Mouse (Mus musculus): ENCODE measurements at regions not wholly inside any gene's neighbourhood (a gene's known extent, or its start where the extent isn't known, plus 50 kb on each side); places are given as distances from the start of the nearest gene placed in this dataset.

DNA sequence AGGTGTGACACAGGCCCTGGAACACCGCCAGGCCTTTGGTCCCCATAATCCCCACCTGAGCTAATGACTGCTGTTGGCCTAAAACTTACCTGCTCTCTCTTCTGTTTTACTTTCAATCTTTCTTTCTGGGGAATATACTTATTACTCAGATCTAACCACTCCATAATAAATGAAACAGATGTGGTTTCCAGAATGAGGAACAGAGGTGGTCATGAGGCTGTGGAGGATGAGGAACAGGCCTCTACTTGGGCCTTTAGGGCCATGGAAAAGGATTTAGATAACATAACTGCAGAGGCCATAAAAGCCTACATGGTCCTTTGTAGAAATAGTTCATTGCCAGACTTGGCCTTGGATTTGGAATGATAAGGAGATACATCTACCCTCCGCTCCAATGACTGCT, 74.1 kb downstream of the B3gnt5 start:
- no peak for DNase-seq (ENCODE audit: low read depth, low spot score)

DNA sequence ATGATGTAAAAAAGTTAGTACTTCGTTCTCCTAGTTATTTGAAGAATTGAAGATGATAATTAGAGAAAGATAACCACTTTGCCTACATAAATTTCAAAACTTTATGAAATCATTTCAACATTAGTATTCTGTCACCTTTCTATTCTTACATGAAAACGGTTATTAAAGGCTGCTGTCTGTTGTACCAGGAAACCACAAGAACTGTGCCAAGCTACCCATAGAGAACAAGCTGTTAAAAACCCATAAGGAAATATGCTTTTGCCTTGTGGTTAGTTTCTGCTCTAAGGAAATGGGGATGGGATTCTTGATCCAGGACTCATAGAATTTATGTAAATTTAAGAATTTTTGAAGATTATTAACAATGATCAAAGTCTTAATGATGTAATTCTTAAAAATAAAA, 74.7 kb downstream of the B3gnt5 start:
- no peak for DNase-seq (ENCODE audit: low read depth, low spot score)

DNA sequence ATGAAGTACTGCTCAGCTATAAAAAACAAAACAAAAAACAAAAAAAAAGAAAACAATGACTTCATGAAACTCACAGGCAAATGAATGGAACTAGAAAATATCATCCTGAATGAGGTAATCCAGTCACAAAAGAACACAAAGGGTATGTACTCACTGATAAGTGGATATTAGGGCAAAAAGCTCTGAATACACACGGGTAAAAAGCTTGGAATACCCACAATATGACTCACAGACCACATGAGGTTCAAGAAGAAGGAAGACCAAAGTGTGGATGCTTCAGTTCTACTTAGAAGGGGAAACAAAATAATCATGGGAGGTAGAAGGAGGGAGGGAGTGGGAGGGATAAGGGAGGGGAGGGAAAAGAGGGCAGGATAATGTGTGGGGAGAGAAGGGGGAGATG, 79.8 kb downstream of the B3gnt5 start:
- DNase-seq (ENCODE audit: low read depth, low spot score), result no peak

DNA sequence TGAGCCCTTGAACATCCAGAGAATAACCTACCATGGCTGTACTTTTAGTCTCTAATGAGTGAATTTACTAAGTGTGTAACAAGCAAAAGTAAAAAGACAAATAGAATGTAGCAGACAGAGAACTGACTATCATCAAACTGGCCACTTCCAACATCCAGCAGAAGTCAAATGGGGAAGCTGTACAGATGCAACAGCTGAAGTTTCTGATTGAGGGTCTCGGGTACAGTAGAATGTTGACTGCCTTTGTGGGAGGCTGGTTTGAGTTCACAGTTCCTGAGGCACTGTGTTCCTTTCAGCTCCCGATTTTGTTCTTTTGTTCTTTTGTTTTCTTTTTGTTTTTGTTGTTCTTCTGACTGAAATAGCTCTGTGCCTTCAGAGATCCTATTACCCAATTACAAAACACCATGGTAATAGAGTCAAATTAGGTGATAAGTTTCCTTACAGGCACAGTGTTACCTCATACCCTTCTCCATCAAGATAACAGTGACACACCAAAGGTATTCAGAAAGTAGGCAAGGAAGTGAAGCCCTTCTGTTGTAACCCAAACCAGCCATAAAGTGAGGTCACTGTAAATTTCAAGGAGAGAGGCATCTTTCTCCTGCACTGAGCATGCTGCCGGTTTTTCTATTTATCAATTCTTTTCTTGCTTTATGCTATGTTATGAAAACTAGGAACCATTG, 82.5 kb downstream of the B3gnt5 start:
- no peak for DNase-seq (ENCODE audit: low read depth, low spot score)

DNA sequence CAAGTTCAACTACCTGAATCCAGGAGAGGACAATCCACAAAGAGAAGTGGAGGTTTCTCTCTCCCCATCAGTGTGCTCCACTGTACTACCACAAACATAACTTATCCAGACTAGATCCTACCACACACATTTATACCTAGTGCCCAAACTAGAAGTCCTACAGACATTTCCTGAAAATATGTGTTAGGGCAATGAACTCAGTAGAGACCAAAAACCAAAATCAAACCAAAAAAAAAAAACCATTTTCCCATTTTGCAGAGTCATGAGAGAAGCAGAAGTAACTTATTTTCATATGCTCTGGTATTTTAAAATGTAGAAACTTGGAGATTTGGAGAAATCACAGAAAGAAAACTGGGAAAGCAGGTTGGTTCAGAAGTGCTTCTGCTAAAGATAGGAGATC, 83.7 kb downstream of the B3gnt5 start:
- no peak for DNase-seq (ENCODE audit: low read depth, low spot score)

DNA sequence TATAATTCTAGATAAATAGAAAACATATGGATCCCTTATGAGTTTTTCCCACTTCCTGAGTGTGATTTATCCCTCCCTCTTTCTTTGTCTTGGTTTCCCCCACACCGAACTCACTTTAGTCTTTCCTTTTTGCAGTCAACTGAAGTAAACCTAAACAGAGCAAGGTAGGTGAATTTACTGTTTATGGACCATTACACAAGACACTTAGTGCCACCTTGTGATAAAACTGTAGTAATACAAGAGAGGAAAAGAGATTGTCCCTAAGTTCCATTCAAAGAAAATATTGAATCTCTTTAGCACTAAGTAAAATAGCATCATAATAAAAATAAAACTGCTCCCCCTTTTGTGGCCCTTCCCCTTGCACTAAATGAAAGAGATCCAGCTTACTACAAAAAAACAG, 88.4 kb downstream of the B3gnt5 start:
- peak; percentile 36 for DNase-seq (ENCODE audit: low read depth, low spot score)

DNA sequence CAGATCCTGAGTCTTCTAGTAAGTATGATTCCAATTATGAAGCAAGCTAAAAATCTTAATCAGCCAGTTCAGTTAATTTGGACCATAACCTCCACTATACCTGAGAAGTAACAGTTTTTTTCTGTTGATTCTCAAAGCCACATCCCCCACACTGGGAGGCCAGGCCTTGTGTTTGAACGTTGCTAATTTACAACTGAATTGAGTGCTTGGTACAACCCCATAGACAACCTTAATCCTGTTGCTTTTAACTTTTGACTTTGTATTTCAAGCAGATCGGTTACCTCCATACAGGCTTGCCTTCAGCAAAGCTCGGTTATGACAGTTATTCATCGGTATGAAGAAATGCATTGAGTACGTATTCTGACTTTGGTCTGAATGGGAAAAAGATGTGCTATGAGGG, 105.3 kb downstream of the B3gnt5 start:
- DNase-seq (ENCODE audit: low read depth, low spot score), result no peak

DNA sequence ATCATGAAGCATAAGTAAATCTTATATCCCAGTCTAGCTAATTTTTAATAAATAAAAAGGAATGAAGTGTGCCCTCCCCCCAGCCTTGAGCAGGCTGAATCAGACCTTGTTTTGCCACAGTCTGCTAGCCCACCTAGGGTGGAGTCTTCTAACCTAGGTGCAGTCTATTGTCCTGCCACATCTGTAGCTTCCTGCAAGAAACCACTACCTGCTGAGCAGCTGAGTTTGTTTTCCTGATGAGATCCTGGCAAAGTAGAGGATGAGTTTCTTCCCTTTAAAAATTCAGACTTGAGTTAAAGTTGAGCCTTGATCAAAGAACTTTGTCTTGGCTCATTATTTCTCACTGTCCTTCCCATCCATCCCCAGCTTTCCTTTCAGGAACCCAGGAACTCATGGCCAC, 105.9 kb downstream of the B3gnt5 start:
- DNase-seq (ENCODE audit: low read depth, low spot score), result no peak

DNA sequence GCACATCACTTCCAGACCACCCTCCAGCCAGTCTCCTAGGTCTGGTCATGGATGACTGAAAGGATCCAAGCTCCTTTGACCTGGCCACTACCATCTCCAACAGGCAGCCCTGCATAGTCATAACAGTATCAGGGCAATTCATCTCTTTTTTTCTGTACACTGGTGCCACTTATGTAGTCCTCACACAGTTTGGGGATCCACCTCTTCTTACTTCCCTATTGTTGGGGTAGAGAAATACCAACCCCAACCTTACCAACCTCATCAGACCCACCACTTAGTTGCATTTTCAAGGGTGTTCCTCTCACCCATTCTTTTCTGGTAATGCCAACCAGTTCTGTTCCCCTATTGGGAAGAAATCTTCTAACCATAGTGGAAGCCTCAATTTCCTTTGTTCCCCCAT, 109.4 kb downstream of the B3gnt5 start:
- peak; percentile 14 for DNase-seq (ENCODE audit: low read depth, low spot score)

DNA sequence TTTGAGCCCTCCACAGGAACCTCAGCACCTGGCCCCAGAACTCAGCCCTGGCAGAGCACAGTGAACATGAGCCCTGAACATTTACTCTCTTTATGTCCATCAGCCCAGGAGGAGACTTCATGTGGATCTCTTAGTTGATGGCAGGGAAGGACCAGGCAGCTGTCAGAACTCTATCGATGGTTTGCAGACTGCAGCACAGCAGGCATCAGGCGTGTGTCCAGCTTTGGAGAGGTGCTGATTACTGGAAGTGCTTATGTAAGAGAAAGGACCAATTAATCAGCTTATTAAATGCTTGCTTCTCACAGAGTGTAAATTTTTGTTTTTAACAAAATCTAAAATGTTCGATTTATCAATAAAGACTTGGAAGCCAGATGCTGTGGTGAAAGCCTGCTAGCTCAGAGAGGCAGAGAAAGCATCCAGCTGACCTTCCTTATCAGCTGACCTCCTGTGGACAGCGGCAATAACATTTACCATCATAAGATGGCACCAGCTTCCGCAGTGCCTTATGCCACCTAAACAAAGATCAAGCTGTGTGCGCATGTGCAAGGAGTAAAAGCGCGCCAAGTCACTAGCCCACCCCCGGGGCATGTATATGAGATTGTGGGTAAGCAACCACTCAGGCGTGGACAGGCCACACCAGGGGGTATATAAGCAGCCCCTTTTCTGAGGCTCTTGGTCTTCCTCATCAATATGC, 105.8 kb downstream of the Klhl6 start:
- DNase-seq (ENCODE audit: low read depth, low spot score), result no peak

DNA sequence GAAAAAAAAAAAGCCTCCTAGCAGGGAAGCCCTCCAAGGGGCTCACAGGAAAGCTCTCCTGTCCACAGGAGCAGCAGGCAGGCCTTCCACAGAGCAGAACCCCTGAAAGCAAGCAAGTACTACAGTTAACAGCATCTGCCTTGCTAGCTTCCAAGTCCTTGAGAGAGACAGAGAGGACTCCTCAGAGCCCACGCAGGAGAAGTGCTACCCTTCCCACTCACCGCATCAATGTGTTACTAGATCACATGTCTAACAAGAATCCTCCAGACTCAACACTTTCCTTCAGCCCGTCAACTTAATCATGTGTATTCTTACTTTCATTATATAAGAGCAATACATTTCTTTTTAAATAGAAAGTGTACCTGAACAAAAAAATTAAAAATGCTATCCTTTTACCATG, 99.9 kb downstream of the Klhl6 start:
- no peak for DNase-seq (ENCODE audit: low read depth, low spot score)

DNA sequence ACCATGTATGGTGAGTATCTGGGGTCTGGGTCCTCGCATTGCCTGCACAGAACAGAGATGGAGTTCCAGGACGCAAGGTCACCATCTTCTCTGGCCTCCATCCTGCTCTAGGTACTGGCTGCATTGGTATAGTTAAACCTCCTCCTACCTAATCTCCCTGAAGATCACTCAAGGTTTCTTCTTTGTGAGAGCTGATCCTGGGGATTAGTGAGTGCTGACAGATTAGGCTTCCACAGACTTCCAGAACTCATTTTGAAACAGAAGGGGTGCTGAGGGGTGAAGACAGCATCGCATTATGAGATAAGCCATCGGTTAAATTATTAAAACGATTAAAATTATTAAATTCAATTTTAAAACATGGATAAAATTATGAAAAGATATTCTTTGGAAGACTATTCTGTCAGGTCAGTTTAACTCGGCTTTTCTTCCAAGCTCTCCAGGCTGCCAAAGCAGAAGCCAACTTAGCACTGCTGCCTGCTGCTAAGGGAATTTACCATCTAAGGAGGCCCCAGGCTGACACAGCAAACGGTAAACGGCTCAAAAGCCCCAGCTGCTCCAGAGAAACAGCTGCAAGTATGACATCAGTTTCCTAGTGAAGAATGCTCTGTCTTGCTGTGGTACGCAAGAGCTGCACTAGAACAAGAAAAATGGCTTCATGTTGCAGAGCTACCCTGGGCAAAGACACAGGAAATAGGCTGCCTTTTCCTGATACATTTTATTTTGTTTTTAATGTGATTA, 98.9 kb downstream of the Klhl6 start:
- peak; percentile 43 for DNase-seq (ENCODE audit: low read depth, low spot score)

DNA sequence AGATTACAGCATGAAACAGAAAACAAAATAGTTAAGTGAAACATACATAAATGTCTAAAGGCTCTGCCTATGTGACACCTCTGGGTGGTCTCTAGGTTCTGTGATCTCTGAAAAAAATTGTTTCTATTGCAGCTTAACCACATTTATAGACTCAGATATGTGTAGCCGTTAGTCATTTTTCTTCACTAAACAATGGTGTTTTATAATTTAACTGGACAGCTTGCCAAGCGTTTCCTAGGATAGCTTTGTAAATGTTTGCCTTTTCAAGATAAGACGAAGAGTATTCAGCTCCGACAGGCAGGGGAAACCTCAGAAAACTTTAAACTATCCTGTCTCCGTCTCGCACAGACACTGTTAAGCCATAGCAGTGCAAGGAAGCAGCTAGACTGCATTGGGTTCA, 98.3 kb downstream of the Klhl6 start:
- no peak for DNase-seq (ENCODE audit: low read depth, low spot score)

DNA sequence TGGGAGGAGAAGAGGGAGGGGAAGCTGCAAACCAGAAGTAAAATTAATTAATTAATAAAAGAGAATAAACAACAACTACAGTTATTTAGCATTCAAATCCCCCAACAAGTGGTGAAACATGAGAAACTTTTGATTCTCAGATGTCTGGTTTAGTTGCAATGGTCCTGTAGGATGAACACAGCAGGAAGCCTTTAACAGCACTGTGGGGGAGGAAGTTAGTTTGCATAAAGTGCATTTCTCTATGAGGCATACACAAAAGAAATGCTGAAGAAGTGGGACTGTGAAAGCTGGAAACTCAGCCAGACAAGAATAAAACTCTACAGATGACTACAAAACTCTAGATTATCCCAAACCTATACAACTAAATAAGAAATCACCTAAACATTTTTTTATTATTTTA, 96.2 kb downstream of the Klhl6 start:
- no peak for DNase-seq (ENCODE audit: low read depth, low spot score)

DNA sequence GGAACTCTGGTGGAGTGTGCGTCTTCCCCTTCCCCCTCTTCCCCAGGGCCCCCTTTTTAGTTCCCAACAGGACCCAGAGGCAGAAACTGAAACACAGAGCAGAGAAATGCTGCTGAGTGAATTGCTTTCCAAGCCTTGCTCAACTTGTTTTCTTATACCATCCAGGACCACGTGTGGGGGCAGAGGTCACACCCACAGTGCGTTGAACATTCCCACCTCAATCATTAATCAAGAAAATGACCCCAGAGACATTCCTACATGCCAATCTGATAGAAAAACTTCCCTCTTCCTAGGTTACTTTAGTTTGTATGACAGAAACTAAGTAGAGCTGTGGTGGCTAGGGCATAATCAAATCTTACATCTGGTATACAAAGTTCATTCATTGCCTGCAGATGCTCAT, 93.3 kb downstream of the Klhl6 start:
- no peak for DNase-seq (ENCODE audit: low read depth, low spot score)

DNA sequence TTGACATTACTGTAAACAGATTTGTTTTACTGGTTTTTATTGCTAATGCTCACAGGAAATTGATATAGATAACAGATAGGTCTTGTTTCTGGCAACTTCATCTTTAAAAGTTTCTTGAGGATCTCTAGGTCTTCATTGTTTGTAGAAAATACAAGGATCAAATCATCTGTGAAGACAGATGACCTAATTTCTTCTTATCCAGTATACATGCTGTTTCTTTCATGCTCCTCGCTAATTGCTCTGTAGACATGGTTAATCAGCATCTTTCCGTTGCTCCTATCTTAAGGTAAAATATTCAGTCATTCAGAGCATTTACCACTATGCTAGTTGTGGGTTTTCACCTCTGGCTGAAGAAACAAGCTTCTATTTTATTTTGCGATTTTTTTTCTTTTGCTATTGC, 91.4 kb downstream of the Klhl6 start:
- no peak for DNase-seq (ENCODE audit: low read depth, low spot score)

DNA sequence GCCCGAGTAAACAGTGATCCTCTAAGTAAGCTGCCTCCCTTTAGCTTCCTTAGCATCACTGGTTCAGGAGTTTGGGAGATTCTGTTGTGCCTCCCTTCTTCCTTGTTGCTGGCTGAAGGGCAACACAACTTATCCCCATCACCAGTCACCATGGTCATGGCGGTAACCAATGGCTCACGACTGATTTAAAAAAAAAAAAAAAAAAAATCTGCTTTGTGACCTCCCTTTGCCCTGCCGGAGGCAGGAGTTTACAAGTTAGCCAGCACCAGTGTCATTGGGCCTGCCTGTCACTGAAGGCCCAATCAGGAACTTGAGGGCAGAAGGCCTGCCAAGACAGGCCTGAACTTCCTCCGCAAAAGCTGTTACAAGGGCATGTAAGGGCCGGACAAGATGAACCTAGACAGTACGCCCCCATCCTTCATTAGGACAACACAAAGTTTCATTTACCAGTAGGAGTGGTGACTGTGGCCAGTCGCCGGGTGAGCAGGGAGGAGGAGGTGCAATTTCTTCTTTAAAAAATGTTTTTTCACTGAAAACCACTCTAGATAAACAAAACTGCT, 88.3 kb downstream of the Klhl6 start:
- no peak for DNase-seq (ENCODE audit: low read depth, low spot score)
